Mouse (Mus musculus): ENCODE data around the gene Lmo1.
"Not testable (repeated sequence)": the region's sequence is repeated elsewhere in the genome, so short reads cannot be mapped to it uniquely, and the experiment has no call there.

Lmo1 gene

DNA sequence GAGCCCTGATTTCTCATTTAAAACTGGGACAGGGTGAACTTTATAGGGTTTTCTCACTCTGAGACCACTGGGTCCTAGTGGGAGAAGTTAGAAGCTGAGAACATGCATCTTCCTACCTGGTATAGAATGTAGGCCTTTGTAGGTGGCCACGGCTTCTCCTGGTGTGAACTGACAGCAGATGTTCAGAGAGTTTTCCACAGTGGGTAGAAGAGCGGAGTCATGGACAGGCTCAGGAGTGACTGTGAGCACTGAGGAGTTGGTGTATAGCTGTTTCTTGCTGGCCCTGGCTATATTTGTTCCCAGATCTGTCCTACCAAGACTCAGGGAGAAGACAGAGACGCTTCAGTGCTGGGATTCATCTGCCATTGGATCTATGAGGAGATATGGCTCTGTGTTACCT lies 73.8 kb downstream of the Lmo1 start:
- DNase-seq = no peak

DNA sequence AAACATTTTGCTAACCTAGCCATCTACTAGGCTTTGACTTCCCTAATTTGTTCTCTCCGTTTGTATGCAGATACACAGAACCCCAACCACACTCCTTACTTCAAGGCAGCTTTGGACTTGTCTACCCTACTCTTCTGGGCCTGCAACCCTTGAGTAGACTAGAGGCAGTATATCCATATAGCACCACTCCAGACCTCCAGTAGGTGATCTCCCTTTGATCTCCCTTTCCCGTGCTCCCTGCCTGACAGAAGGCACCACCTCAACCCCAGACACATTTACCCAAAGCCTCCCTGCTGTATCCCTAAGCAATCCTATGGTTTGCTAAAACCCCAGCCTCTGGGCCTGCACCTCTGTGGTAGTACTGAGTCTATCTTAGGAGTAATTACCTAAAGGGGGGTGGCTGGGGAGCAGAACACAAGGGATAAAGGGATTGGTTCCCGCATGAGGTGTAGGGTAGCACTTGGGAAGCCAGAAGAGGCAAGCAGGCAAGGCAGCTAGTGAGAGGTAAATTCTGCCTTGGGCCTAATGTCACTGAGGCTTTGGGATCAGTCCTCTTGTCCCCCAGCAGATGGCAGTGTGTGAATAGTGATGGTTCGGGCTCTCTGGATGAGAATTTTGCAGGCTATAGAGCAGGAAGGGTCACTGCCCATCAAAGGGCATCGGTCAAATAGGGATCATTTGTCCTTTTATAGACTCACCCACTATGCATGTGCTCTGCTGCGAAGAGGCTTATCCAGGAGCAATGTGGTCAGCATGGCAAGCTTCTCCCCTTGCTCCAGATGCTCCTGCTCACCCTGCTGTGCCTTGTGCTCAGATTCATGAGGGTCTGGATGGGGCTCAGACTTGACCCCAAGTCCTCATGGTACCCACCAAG lies 76.6 kb downstream of the Lmo1 start:
- DNase-seq = peak; percentile 70

DNA sequence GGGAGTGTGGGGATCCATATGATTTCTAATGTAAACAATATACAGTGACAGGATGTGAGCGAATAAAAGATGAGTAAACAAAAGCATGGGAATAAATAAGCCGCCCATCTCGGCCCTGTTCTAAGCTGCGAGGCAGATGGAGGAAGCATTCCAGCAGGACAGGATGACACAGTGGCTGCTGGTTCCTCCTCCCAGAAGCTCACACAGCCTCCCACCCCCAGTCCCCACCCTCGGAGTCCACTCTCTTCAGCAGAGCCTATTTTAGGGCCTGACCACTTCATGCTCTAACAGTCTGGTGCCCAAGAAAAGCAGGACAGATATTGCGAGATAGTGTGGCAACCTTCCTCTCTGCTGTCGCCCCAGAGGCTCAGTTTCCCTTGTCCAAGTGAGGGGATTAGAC lies 77.8 kb downstream of the Lmo1 start:
- no peak for DNase-seq

DNA sequence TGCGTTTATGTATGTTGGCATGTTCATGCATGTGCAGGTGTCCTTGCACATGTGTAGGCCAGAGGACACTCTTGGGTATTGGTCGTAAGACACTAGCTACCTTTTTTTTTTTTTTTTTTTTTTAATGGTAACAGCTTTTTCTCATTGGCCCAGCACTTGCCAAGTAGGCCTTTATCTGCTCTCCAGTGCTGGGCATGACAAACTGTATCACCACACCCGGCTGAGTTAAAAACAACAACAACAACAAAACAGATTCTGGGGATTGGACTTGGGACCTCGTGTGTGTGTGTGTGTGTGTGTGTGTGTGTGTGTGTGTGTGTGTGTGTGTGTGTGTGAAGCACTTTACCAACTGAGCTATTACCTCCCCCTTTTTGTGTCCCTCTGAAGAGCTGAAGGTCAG lies 78.4 kb downstream of the Lmo1 start:
- DNase-seq = no peak

DNA sequence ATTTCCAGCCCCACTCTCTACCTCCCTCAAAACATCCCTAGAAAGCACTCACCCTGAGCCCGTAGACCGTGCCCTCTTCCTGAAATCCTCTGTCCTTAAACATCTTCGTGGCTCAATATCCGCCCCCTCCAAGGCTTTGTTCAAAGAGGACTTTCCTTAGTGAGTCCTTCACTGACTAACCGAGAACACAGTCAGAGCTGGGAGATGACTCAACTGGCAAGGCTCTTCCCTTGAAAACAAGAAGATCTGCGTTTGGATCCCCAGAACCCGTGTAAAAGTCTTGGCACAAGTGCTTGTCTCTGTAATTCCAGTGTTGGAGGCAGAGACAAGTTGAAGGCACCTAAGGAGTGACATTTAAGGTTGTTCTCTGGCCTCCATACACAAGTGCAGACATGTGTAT lies 80.7 kb downstream of the Lmo1 start:
- DNase-seq = no peak

DNA sequence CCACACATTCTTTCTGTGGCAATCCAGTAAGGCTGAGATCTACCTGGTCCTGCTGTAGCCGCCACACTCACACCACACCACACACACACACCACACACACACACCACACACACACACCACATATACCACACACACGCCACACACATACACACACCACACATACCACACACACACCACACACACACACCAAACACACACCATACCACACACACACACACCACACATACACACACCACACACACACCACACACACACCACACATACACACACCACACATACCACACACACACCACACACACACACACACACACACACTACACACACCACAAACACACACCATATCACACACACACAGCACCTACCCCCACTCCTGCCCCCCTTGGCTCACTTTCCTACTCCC lies 83.7 kb downstream of the Lmo1 start:
- not testable (repeated sequence) for DNase-seq
